Mouse (Mus musculus) myocyte (in vitro differentiated cells): ENCODE results near the gene Ero1lb.

ENCODE experiments used
- CEBPB ChIP-seq: IDR thresholded peaks from 2 replicates; pipeline ENCODE4 v1.6.1; 2011; ENCODE audit warnings: mild to moderate bottlenecking, moderate library complexity; ENCODE audit not compliant: poor library complexity, insufficient read depth, severe bottlenecking
- E2F4 ChIP-seq: IDR thresholded peaks from one replicate; pipeline ENCODE4 v1.6.1; 2011; ENCODE audit warnings: mild to moderate bottlenecking, control low read depth, moderate library complexity; ENCODE audit not compliant: insufficient read depth
- MAX ChIP-seq: IDR thresholded peaks from one replicate; pipeline ENCODE4 v1.6.1; 2011; ENCODE audit warnings: low read depth, mild to moderate bottlenecking, control low read depth
- MYOD1 ChIP-seq, 3 experiments: IDR thresholded peaks; one replicate each; pipeline ENCODE4 v1.6.1; 2011; ENCODE audit warnings: control low read depth in 2 of 3, low read depth in 2 of 3, mild to moderate bottlenecking in 2 of 3, moderate library complexity in 1 of 3; ENCODE audit not compliant: insufficient read length in 2 of 3, control insufficient read depth in 1 of 3
- POLR2A ChIP-seq: IDR thresholded peaks from one replicate; pipeline ENCODE4 v1.6.1; 2011; ENCODE audit warnings: low read depth, mild to moderate bottlenecking, control low read depth, moderate library complexity; ENCODE audit not compliant: insufficient read length
- POLR2AphosphoS2 ChIP-seq: IDR thresholded peaks from one replicate; pipeline ENCODE4 v1.6.1; 2011; ENCODE audit warnings: low read depth, control low read depth; ENCODE audit not compliant: insufficient read length
- REST ChIP-seq: IDR thresholded peaks from one replicate; pipeline ENCODE4 v1.6.1; 2011; ENCODE audit warnings: mild to moderate bottlenecking, control low read depth, moderate library complexity; ENCODE audit not compliant: insufficient read depth, insufficient read length
- TCF12 ChIP-seq: IDR thresholded peaks from one replicate; pipeline ENCODE4 v1.6.1; 2011; ENCODE audit warnings: mild to moderate bottlenecking, control low read depth; ENCODE audit not compliant: poor library complexity, insufficient read depth, severe bottlenecking
- TCF3 ChIP-seq: IDR thresholded peaks from one replicate; pipeline ENCODE4 v1.6.1; 2011; ENCODE audit warnings: low read depth, control low read depth; ENCODE audit not compliant: insufficient read length
- USF1 ChIP-seq: IDR thresholded peaks from one replicate; pipeline ENCODE4 v1.6.1; 2011; ENCODE audit warnings: low read depth, mild to moderate bottlenecking, control low read depth, moderate library complexity

GRCm38 (mm10) chr13:12568597-12569469, 3.2 kb downstream of the Ero1lb start:
- TF ChIP-seq USF1: no peak
- TF ChIP-seq E2F4: no peak
- no peak for TF ChIP-seq POLR2A
- no peak for TF ChIP-seq MAX
- TF ChIP-seq TCF12: no peak
- TF ChIP-seq POLR2AphosphoS2: no peak
- no peak for TF ChIP-seq CEBPB
- no peak for TF ChIP-seq MYOD1 (IDR thresholded peaks at IDR 0.05; ENCODE audit: control insufficient read depth in 1 of 3, insufficient read length in 2 of 3, low read depth in 2 of 3)
- TF ChIP-seq REST: no peak
- TF ChIP-seq TCF3: no peak
